Mouse (Mus musculus) ovary, postnatal 10 days (tissue): ENCODE results near the gene Pid1.
"Not testable (repeated sequence)": the region's sequence is repeated elsewhere in the genome, so short reads cannot be mapped to it uniquely, and the experiment has no call there.

Experiments
- DNase-seq: peaks from one replicate; pipeline ENCODE4 v3.0.0; 2022; ENCODE audit warnings: low spot score

Gene Pid1

GRCm38 (mm10) chr1:84271712-84272200, 92.2 kb downstream of the Pid1 start:
- DNase-seq: no peak

- no peak for DNase-seq
Observed at GRCm38 (mm10) chr1:84257656-84258055, 106.3 kb downstream of the Pid1 start.

- DNase-seq: no peak
Observed at GRCm38 (mm10) chr1:84254361-84254760, 109.6 kb downstream of the Pid1 start.

GRCm38 (mm10) chr1:84253838-84254237, 110.1 kb downstream of the Pid1 start:
- DNase-seq: no peak

- DNase-seq: no peak
Observed at GRCm38 (mm10) chr1:84251205-84251604, 112.8 kb downstream of the Pid1 start.

- DNase-seq: no peak
Observed at GRCm38 (mm10) chr1:84250770-84251169, 113.2 kb downstream of the Pid1 start.

- DNase-seq: no peak
Observed at GRCm38 (mm10) chr1:84249772-84250338, 114.1 kb downstream of the Pid1 start.

- DNase-seq: no peak
Observed at GRCm38 (mm10) chr1:84247111-84247510, 116.9 kb downstream of the Pid1 start.

GRCm38 (mm10) chr1:84241192-84241828, 122.7 kb downstream of the Pid1 start:
- no peak for DNase-seq

- no peak for DNase-seq
Observed at GRCm38 (mm10) chr1:84240203-84240602, 123.8 kb downstream of the Pid1 start.

GRCm38 (mm10) chr1:84230431-84230830, 133.5 kb downstream of the Pid1 start:
- no peak for DNase-seq

GRCm38 (mm10) chr1:84225626-84226025, 138.4 kb downstream of the Pid1 start:
- DNase-seq: no peak

GRCm38 (mm10) chr1:84222051-84222450, 141.9 kb downstream of the Pid1 start:
- DNase-seq: no peak

- no peak for DNase-seq
Observed at GRCm38 (mm10) chr1:84218605-84219004, 145.4 kb downstream of the Pid1 start.

- no peak for DNase-seq
Observed at GRCm38 (mm10) chr1:84217777-84218176, 146.2 kb downstream of the Pid1 start.

- no peak for DNase-seq
Observed at GRCm38 (mm10) chr1:84211507-84211906, 152.5 kb downstream of the Pid1 start.

- not testable (repeated sequence) for DNase-seq
Observed at GRCm38 (mm10) chr1:84205746-84206145, 158.2 kb downstream of the Pid1 start.

- DNase-seq: no peak
Observed at GRCm38 (mm10) chr1:84203494-84203893, 160.5 kb downstream of the Pid1 start.

GRCm38 (mm10) chr1:84199890-84200289, 164.1 kb downstream of the Pid1 start:
- DNase-seq: no peak

GRCm38 (mm10) chr1:84198887-84199286, 165.1 kb downstream of the Pid1 start:
- DNase-seq: no peak

GRCm38 (mm10) chr1:84192167-84192566, 171.8 kb downstream of the Pid1 start:
- DNase-seq: no peak

GRCm38 (mm10) chr1:84189446-84189845, 174.5 kb downstream of the Pid1 start:
- no peak for DNase-seq

GRCm38 (mm10) chr1:84186756-84187437, 177.1 kb downstream of the Pid1 start:
- DNase-seq: no peak
